Mouse (Mus musculus) left cerebral cortex, postnatal 10 days (tissue): ENCODE measurements around the gene Cel. TPM values are rescaled to one million over a fixed set of nuclear protein-coding genes. Genes with fewer than 3 reads are reported as not detected.
A peak's percentile ranks its signal among the peaks of the same experiment; 100 is the strongest.

ENCODE experiments used
- DNase-seq, 2 experiments: peaks; one replicate each; pipeline ENCODE4 v3.0.0; 2021 to 2022; ENCODE audit warnings: low spot score in 2 of 2, mixed read lengths in 1 of 2; ENCODE audit errors: extremely low spot score in 1 of 2
- intact Hi-C: fragments of 180-260 bp; cut with DNase I; formaldehyde crosslinking; loops from one replicate; pipeline ENCODE4 v1.15.1; 2025
- total RNA-seq, 2 experiments: library from RNA; stranded (reverse); gene quantifications; 2 replicates each; pipeline ENCODE4 v1.2.3; 2021

Gene Cel
- not detected for total RNA-seq

GRCm38 (mm10) chr2:28563303-28563702 is at the start of gene Cel:
Gene Cel, minus strand, starts transcription at chr2:28563403.
- intact Hi-C loops, result no loop called here

DNA sequence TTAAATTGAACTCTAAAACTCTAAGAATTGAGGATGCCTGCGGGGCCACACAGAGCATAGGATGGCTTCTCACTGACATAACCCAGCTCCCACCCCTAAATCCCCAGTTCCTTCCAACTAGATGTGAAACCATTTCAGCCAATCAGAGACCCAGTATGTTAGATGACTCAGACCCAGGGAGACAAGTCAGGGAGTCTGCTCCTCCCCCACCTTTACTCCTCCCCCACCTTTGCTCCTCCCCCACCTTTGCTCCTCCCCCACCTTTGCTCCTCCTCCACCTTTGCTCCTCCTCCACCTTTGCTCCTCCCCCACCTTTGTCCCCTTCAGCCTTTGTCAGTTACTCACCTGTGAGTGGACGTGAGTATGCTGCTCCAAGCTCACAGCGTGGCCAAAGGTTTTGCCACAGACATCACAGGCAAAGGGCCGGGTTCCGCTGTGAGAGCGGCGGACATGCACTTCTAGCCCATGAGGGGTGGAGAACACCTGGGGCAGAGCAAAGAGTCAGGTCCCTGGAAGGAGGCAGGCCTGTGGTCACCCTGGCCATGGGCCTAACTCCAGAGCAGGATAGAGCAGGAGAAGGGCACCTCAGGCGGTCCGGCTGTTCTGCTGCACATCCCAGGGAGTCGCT is 49.3 kb upstream of the Cel start:
- intact Hi-C loops, result no loop called here
- no peak for DNase-seq

More at GRCm38 (mm10) chr2:28563303-28563702, at the start of gene Cel:
- no peak for DNase-seq

GRCm38 (mm10) chr2:28611407-28611787 is 48.2 kb upstream of the Cel start:
- DNase-seq, result no peak
- intact Hi-C loops, result no loop called here

- no peak for DNase-seq
- intact Hi-C loops, result no loop called here
Measured at GRCm38 (mm10) chr2:28610716-28611406, 47.7 kb upstream of the Cel start.

DNA sequence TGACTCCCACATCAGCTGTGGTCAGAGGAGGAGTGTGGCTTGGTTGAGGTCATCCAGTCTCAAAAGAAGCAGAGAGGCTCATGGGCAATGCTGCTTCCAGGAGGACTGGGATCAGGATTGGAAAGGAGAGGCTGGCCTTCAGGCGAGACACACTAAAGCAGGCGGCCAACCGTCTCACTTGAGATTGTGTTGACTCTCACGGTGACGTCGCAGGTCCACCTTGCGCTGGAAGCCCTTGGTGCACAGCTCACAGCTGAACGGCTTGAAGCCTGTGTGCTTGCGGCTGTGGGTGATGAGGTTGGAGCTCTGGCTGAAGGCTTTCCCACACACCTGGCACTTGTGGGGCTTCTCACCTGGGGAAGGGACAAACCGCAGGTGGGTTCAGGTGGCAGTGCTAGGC is 46.6 kb upstream of the Cel start:
- DNase-seq, result no peak
- intact Hi-C loops, result no loop called here

DNA sequence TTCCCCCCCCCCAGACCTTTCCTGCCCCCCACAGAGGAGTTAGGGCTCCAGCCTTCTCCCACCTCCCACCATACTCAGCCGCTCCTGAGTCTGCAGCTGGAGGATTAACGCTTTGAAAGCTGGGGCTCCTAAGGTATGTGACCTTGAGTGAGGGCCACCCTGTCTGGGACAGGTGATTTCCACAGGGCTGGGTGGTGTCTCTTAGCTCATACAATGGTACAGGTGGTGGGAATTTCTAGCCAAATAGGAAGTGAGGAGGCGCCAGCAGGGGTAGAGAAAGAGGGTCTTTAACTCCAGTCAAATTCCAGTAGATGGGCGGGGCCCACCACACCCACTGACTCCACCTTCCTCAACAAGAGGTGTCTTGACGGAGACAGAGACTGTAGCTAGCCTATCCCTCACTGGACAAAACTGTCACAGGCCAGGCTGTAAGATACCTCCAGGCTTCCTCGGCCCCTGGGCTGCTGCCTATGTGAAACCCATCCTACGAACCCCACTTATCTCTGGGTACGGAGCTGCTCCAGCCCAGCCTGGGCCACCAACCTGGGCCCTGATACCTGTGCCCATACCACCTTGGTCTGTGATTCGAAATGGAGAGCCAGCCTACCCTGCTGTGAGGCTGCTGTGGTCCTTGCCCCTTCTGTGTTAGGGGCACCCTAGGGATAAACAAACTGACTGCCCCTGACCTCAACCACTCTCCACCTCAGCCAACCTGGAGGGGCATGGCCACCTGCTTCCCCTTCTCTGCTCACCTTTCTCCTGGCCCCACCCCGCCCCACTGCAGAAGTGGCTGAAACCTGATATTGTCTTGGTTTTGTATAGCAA is 44.4 kb upstream of the Cel start:
- no peak for DNase-seq
- intact Hi-C loops, result no loop called here

GRCm38 (mm10) chr2:28606601-28607340 is 43.6 kb upstream of the Cel start:
- intact Hi-C loops, result no loop called here
- no peak for DNase-seq

DNA sequence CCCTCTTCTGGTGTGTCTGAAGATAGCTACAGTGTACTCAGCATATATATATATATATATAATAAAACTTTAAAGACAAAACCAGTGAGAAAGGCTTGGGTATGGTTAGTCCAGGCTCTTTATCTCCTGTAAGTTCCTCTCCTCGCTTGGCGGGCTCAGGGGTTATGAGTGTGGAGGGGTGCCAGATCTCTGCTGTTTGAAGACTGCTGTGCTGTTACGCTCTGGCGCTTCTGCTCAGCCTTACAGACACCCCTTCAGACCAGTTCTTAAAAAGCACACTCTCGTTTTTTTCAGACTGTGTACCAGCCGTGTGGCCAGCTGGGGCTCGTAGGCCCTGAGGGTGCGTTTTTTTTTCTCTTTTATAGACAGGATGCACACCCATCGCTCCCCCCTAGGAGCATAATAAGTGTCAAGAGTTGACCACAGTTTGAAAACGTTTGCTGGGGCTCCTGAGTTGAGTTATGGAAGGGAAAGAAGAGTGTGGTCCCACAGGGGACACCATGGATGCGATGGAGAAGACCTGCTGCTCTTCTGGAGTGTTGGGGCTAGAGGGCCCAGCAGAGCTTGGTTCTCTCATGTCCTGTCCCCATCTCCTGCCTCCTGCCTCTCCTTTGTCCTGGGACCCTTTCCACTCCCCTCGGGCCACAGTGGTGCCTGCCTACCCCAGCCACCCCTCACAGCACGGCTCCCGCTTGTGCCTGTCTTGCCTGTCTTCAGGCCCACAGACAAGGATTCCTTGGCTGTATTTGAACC is 42.8 kb upstream of the Cel start:
- intact Hi-C loops, result no loop called here
- no peak for DNase-seq

DNA sequence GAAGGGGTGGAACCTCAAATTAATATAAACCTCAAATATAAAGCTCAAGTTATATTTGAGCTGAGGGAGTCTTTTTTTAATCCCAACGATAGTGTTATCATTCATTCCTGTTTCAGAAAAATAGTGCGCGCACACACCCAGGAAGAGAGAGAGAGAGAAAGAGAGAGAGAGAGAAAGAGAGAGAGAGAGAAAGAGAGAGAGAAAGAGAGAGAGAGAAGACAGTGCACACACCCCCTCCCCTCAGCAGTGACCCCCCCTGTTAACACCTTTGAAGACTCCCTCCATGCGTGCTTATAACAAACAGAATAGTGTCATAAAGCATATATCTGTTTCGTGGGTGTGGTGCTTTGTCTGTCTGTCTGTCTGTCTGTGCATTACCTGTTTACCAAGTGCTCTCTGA is 40.3 kb upstream of the Cel start:
- no peak for DNase-seq
- intact Hi-C loops, result no loop called here

DNA sequence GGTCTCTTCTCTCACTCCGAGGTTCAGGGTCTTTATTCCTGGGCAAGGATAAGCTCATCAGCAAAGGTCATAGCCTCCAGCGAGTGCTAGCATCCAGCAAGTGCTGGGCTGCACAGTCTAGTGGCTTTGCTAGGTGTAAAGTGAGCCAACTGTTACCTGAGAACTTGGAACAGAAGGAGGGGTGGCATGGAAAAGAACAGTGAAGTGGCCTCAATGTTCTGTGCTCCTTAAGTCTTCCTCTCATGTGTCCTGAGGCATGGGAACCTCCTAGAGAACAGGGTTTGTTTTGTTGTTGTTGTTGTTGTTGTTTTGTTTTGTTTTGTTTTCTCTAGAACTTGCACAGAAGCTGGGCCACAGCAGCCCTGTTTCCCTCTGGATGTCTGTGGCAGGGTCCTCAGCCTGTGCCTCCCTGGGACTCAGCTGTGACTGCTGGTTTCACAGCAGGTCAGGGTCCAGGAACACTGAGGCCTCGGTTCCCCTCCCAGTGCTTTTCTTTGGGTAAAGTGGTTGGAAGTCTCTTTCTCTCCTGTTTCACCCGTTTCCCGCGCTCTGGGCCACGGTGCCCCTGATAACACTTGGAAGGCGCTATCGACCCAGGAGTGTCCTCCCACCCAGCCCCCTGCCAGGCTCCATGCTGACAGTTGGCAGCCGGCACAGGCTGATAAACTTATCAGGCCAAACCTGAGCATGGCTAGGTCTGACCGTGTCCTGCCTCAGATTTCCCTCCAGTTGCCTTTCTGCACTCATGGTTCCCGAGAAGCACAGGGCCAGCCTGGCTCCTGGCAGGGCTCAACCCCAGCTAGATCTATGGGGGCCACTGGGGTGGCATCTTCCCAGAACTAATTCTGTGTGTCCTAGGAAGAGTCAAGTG is 38.8 kb upstream of the Cel start:
- intact Hi-C loops, result no loop called here
- no peak for DNase-seq

GRCm38 (mm10) chr2:28599569-28599900 is 36.3 kb upstream of the Cel start:
- no peak for DNase-seq
- intact Hi-C loops, result no loop called here

GRCm38 (mm10) chr2:28598692-28599568 is 35.7 kb upstream of the Cel start:
- DNase-seq, result no peak
- intact Hi-C loops, result no loop called here

DNA sequence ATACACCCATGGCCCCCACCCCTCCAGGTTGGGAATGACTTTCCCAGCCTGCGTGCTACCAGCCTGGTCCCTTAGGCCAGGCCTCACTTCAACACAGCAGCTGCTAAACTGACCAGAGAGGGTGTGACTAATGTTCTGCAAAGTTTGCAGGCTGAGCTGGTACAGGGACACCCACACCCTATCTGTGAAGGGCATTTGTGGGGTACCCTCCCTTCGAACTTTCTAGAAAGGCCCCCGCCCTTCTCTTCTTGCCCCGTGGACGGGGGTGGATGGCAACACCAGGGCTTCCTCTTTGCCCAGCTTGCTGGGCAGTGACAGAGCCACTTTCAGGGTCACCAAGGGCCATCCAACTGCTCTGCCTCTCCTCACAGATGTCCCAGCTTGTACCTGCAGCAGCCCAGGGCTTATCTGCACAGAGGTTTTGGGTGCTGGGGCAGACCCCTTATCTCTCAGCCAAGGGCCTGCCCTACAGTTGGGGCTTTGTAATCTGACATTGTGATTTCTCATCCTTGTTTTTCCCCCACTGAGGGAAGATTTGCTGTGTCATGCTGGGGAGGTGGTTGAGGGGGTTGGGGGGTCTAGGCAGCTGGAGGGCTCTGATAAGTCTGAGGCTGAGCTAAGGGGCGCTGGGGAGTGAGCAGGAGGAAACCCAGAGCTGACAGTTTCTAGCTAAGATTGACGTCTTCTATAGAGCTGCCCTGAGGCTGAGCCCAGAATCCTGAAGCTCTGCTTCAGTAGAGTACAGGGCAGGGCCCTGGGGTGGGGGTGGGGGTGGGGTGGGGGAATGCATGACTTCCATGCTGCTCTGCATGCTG is 34.7 kb upstream of the Cel start:
- intact Hi-C loops, result no loop called here
- no peak for DNase-seq

- DNase-seq, result no peak
- intact Hi-C loops, result no loop called here
Measured at GRCm38 (mm10) chr2:28596998-28597397, 33.8 kb upstream of the Cel start.

GRCm38 (mm10) chr2:28596021-28596420 is 32.8 kb upstream of the Cel start:
- intact Hi-C loops, result no loop called here
- no peak for DNase-seq

DNA sequence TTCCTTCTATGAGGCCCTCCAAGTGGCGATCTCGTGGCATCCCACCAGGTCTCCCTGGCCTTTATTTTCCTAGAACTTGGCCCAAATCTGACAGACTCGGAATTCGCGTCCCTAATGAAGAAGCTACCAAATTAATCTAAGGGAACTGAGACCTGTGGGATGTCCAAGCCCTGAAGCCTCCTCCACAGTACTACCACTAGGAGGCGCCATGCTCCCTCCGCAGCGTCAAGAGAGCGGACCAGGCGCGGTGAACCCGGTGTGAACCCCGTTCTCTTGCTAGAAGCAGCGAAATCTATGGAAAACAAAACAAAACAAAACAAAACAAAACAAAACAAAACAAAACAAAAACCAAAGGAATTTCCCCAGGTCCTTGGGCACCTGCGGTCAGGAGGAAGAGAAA is 29.6 kb upstream of the Cel start:
- intact Hi-C loops, result no loop called here
- peak in 1 of 2 experiments; percentile 68 for DNase-seq
